Mouse (Mus musculus) myocyte (in vitro differentiated cells): ENCODE measurements at regions not wholly inside any gene's neighbourhood (a gene's known extent, or its start where the extent isn't known, plus 50 kb on each side); places are given as distances from the start of the nearest gene placed in this dataset.

Experiments
- H3K27me3 ChIP-seq: one replicate; pipeline ENCODE4 v1.6.1; 2011; ENCODE audit not compliant: control insufficient read depth, insufficient read depth, insufficient read length
- H3K36me3 ChIP-seq: one replicate; pipeline ENCODE4 v1.6.1; 2011; ENCODE audit not compliant: control insufficient read depth, insufficient read depth
- H3K4me2 ChIP-seq: one replicate; pipeline ENCODE4 v1.6.1; 2011; ENCODE audit warnings: low read depth, control low read depth
- H3K4me3 ChIP-seq: one replicate; pipeline ENCODE4 v1.5.1; 2011; ENCODE audit warnings: mild to moderate bottlenecking, control low read depth, moderate library complexity
- H3K79me2 ChIP-seq: one replicate; pipeline ENCODE4 v1.6.1; 2011; ENCODE audit not compliant: control insufficient read depth, insufficient read depth
- H3ac ChIP-seq: one replicate; pipeline ENCODE4 v1.6.1; 2011; ENCODE audit not compliant: control insufficient read depth, insufficient read length
- CEBPB ChIP-seq: IDR thresholded peaks from 2 replicates; pipeline ENCODE4 v1.6.1; 2011; ENCODE audit warnings: mild to moderate bottlenecking, moderate library complexity; ENCODE audit not compliant: poor library complexity, insufficient read depth, severe bottlenecking
- E2F4 ChIP-seq: IDR thresholded peaks from one replicate; pipeline ENCODE4 v1.6.1; 2011; ENCODE audit warnings: mild to moderate bottlenecking, control low read depth, moderate library complexity; ENCODE audit not compliant: insufficient read depth
- MAX ChIP-seq: IDR thresholded peaks from one replicate; pipeline ENCODE4 v1.6.1; 2011; ENCODE audit warnings: low read depth, mild to moderate bottlenecking, control low read depth
- MYOD1 ChIP-seq, 3 experiments: IDR thresholded peaks; one replicate each; pipeline ENCODE4 v1.6.1; 2011; ENCODE audit warnings: control low read depth in 2 of 3, low read depth in 2 of 3, mild to moderate bottlenecking in 2 of 3, moderate library complexity in 1 of 3; ENCODE audit not compliant: insufficient read length in 2 of 3, control insufficient read depth in 1 of 3
- MYOG ChIP-seq, 3 experiments: IDR thresholded peaks; one replicate each; pipeline ENCODE4 v1.6.1; 2011; ENCODE audit warnings: control low read depth in 2 of 3, low read depth in 2 of 3, mild to moderate bottlenecking in 2 of 3; ENCODE audit not compliant: insufficient read length in 2 of 3, control insufficient read depth in 1 of 3, insufficient read depth in 1 of 3
- POLR2A ChIP-seq: IDR thresholded peaks from one replicate; pipeline ENCODE4 v1.6.1; 2011; ENCODE audit warnings: low read depth, mild to moderate bottlenecking, control low read depth, moderate library complexity; ENCODE audit not compliant: insufficient read length
- POLR2AphosphoS2 ChIP-seq: IDR thresholded peaks from one replicate; pipeline ENCODE4 v1.6.1; 2011; ENCODE audit warnings: low read depth, control low read depth; ENCODE audit not compliant: insufficient read length
- REST ChIP-seq: IDR thresholded peaks from one replicate; pipeline ENCODE4 v1.6.1; 2011; ENCODE audit warnings: mild to moderate bottlenecking, control low read depth, moderate library complexity; ENCODE audit not compliant: insufficient read depth, insufficient read length
- SRF ChIP-seq: IDR thresholded peaks from one replicate; pipeline ENCODE4 v1.6.1; 2011; ENCODE audit warnings: low read depth; ENCODE audit not compliant: control insufficient read depth, insufficient read length
- TCF12 ChIP-seq: IDR thresholded peaks from one replicate; pipeline ENCODE4 v1.6.1; 2011; ENCODE audit warnings: mild to moderate bottlenecking, control low read depth; ENCODE audit not compliant: poor library complexity, insufficient read depth, severe bottlenecking
- TCF3 ChIP-seq: IDR thresholded peaks from one replicate; pipeline ENCODE4 v1.6.1; 2011; ENCODE audit warnings: low read depth, control low read depth; ENCODE audit not compliant: insufficient read length
- USF1 ChIP-seq: IDR thresholded peaks from one replicate; pipeline ENCODE4 v1.6.1; 2011; ENCODE audit warnings: low read depth, mild to moderate bottlenecking, control low read depth, moderate library complexity

DNA sequence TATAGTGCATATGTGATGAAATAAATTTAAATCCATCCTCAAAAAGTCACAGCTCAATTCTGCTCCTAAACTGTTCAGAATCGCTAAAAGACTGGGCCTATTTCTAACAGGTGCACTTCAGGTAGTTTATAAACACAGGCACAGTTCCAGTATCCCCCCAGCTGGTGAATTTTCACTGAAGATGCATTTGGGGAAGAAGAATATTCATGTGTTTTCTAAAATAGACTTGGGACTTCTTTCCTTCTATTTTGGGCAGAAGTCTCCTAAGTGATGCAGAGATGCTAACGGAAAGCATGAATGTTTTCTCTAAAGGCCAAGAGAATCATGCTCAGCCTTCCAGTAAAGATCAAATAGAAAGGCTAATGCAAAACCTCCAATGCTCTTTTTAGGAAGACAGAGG is 660.9 kb upstream of the Dpp10 start:
- Histone ChIP-seq H3K36me3 (no peaks in the 10 kb centered on the region), H3K4me3 (no peak overlapping the region), H3K4me2 (no peak overlapping the region), H3ac (no peak overlapping the region), H3K27me3 (no peaks in the 10 kb centered on the region), H3K79me2 (no peaks in the 10 kb centered on the region)
- TF ChIP-seq POLR2AphosphoS2 (no peak), TCF3 (no peak), E2F4 (no peak), REST (no peak), CEBPB (no peak), MYOD1 (IDR thresholded peaks at IDR 0.05; ENCODE audit: control insufficient read depth in 1 of 3, insufficient read length in 2 of 3, low read depth in 2 of 3) (no peak), TCF12 (no peak), MYOG (IDR thresholded peaks at IDR 0.05; ENCODE audit: control insufficient read depth in 1 of 3, insufficient read depth in 1 of 3, insufficient read length in 2 of 3, low read depth in 2 of 3) (no peak), SRF (no peak), POLR2A (no peak), MAX (no peak), USF1 (no peak)

DNA sequence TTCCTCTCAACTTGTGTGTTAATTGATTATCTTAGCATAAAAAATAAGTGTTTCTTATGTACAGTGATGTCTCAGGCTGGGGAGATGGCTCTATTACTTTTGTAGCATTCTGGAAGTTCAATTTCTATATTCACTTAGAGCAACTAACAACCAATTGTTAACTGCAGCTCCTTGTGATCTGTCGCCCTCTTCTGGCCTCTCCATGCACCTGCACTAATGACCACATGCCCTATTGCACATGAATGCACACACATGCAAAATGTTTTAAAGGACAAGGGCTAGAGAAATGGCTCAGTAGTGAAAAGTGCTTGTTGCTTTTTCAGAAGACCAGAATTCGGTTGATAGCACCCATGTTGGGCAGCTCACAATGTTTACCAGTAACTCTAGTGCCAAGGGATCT is 629.1 kb upstream of the Dpp10 start:
- Histone ChIP-seq H3K27me3 (no peaks in the 10 kb centered on the region), H3ac (no peak overlapping the region), H3K4me3 (no peak overlapping the region), H3K79me2 (no peaks in the 10 kb centered on the region), H3K36me3 (no peaks in the 10 kb centered on the region), H3K4me2 (no peak overlapping the region)
- TF ChIP-seq MYOD1 (IDR thresholded peaks at IDR 0.05; ENCODE audit: control insufficient read depth in 1 of 3, insufficient read length in 2 of 3, low read depth in 2 of 3) (no peak), POLR2A (no peak), POLR2AphosphoS2 (no peak), E2F4 (no peak), TCF12 (no peak), REST (no peak), MAX (no peak), TCF3 (no peak), MYOG (IDR thresholded peaks at IDR 0.05; ENCODE audit: control insufficient read depth in 1 of 3, insufficient read depth in 1 of 3, insufficient read length in 2 of 3, low read depth in 2 of 3) (no peak), USF1 (no peak), CEBPB (no peak), SRF (no peak)

DNA sequence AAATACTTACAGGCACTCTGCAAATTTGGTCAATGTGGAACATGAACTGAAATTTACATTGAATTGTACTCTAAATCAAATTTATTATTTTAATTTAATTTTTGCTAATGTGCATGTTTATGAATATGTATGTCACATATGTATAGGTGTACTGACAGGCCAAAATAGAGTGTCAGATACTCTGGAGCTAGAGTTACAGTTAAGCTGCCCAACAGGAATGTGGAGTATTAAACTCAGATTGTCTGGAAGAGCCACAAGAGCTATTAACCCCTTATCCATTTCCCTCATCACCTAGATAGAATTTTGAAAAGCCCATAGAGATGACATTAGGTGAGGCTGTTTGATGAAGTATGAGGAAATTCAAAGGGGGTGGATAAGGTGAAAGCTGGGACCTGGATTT is 607.5 kb upstream of the Dpp10 start:
- Histone ChIP-seq H3K4me3 (no peak overlapping the region), H3ac (no peak overlapping the region), H3K36me3 (no peaks in the 10 kb centered on the region), H3K79me2 (no peaks in the 10 kb centered on the region), H3K27me3 (no peaks in the 10 kb centered on the region), H3K4me2 (no peak overlapping the region)
- no peak for TF ChIP-seq USF1
- no peak for TF ChIP-seq E2F4
- TF ChIP-seq TCF12 = no peak
- no peak for TF ChIP-seq REST

DNA sequence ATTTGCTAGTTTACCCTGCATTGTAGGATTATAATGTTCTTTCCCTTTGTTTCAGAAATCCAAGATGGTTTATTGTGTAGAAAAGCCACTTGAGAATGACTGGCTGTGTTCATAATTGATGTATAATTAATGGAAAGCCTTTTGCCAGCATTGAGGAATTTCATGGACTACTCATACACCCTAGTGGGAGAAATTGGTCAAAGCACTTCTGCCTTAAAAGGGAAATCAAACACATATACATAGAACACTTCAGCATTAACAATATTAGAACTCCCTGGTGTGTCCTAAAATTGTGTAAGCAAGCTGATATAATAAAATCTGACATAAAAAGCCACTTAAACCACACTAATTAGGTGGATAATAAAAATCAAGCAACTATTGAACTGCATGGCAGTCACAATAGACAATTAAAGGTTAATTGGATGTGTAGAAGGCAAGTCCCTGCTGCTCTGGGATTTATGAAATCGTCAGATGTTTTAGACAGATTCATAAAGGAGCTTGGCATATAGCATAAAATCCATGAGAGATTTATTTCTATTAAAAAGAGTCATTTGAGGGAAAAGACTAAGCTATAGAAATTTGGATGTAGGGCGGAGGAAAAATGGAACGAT is 607.0 kb upstream of the Dpp10 start:
- Histone ChIP-seq H3K79me2 (no peaks in the 10 kb centered on the region), H3K36me3 (no peaks in the 10 kb centered on the region), H3K27me3 (no peaks in the 10 kb centered on the region), H3ac (no peak overlapping the region), H3K4me2 (no peak overlapping the region), H3K4me3 (no peak overlapping the region)
- TF ChIP-seq REST (no peak), MYOG (IDR thresholded peaks at IDR 0.05; ENCODE audit: control insufficient read depth in 1 of 3, insufficient read depth in 1 of 3, insufficient read length in 2 of 3, low read depth in 2 of 3) (no peak), CEBPB (no peak), SRF (no peak), POLR2A (no peak), USF1 (no peak), TCF12 (no peak), TCF3 (no peak), POLR2AphosphoS2 (no peak), E2F4 (no peak), MYOD1 (IDR thresholded peaks at IDR 0.05; ENCODE audit: control insufficient read depth in 1 of 3, insufficient read length in 2 of 3, low read depth in 2 of 3) (no peak), MAX (no peak)

DNA sequence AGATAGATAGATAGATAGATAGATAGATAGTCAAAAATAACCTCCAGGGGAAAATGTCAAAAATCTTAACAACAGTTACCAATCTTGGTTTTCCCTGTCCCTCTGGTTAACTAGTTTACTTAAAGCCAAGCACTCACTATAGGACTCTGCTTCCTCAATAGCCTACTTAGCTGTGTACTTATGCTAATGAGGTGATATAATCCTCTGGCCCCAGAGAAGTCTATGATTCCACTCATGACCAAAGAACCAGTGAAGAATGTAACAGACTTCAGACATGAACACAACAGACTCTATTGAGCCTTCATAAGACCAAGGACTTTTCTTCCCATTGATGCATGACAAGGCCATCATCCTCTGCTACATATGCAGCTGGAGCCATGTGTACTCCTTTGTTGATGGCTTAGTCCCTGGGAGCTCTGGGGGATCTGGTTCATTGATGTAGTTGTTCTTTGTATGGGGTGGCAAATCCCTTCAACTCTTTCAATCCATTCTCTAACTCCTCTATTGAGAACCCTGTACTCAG is 589.9 kb upstream of the Dpp10 start:
- TF ChIP-seq REST (no peak), POLR2AphosphoS2 (no peak), TCF3 (no peak), POLR2A (no peak), MYOD1 (IDR thresholded peaks at IDR 0.05; ENCODE audit: control insufficient read depth in 1 of 3, insufficient read length in 2 of 3, low read depth in 2 of 3) (no peak), SRF (no peak), TCF12 (no peak), CEBPB (no peak), MAX (no peak), USF1 (no peak), E2F4 (no peak)
- Histone ChIP-seq H3ac (no peak overlapping the region), H3K4me3 (no peak overlapping the region), H3K36me3 (no peaks in the 10 kb centered on the region), H3K4me2 (no peak overlapping the region), H3K79me2 (no peaks in the 10 kb centered on the region), H3K27me3 (no peaks in the 10 kb centered on the region)
